In the genomic region with DNA sequence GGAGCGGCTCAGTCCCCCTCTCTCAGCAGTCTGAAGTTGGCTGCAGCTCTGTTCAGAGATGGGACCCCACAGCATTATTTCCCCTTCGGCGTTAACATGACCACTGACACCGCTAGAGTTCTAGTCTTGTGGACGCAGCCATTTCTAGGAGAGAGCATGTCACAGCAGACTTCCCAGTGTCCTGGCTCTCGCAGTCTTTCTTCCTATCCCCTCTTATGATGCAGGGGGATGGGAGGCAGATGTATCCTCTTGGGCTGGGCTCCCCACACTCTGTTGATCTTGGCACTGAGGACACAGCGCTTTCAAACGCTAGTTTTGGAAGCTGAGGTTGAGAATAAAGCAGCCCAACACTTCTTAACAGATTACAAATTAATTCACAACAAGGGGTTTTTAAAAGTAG, we compare ENCODE assay signal across 25 mouse cellular contexts. TPM values are rescaled to one million over a fixed set of nuclear protein-coding genes. Genes with fewer than 3 reads are reported as not detected.
"Had no signal": no experiment of that assay in that cellular context is flagged by ENCODE, and none has a peak within 500 bp of the region (broad histone marks: within the 10 kb centered on the region; RNA-seq: fewer than 3 reads in every experiment).

No protein-coding gene starts in this region.

- DNase-seq: gastrocnemius, postnatal 14 days; gastrocnemius, postnatal 36 days; heart, adult 18-20 months; heart, postnatal 14 days; heart, postnatal 36 days; kidney, adult 11 months; kidney, adult 8-10 months; kidney, postnatal 14 days; layer of hippocampus, adult 9-11 months; layer of hippocampus, postnatal 36 days; left cerebral cortex, postnatal 4 days had no signal

- H3K9ac ChIP-seq: heart, embryonic 12.5 days; hindbrain, embryonic 13.5 days; hindbrain, embryonic 15.5 days; limb, embryonic 13.5 days; limb, embryonic 15.5 days; liver, embryonic 12.5 days; liver, embryonic 14.5 days had no signal

- H3K27me3 ChIP-seq: heart, embryonic 12.5 days; hindbrain, embryonic 13.5 days; hindbrain, embryonic 15.5 days; limb, embryonic 13.5 days; limb, embryonic 15.5 days; liver, embryonic 12.5 days had no signal

- H3K4me1 ChIP-seq: heart, embryonic 10.5 days; heart, embryonic 12.5 days; hindbrain, embryonic 13.5 days; hindbrain, embryonic 15.5 days; limb, embryonic 13.5 days; limb, embryonic 15.5 days; liver, embryonic 12.5 days had no signal

- H3K4me2 ChIP-seq: heart, embryonic 12.5 days; hindbrain, embryonic 13.5 days; hindbrain, embryonic 15.5 days; limb, embryonic 13.5 days; limb, embryonic 15.5 days; liver, embryonic 12.5 days had no signal

- H3K27ac ChIP-seq: heart, embryonic 10.5 days; hindbrain, embryonic 13.5 days; hindbrain, embryonic 15.5 days; hindbrain, postnatal 0 days; limb, embryonic 13.5 days; limb, embryonic 15.5 days; liver, embryonic 12.5 days; liver, embryonic 14.5 days had no signal

- H3K4me3 ChIP-seq: heart, embryonic 10.5 days; heart, embryonic 12.5 days; hindbrain, embryonic 13.5 days; hindbrain, embryonic 15.5 days; limb, embryonic 13.5 days; limb, embryonic 15.5 days; liver, embryonic 12.5 days had no signal

- H3K36me3 ChIP-seq: heart, embryonic 10.5 days; heart, embryonic 12.5 days; hindbrain, embryonic 13.5 days; hindbrain, embryonic 15.5 days; limb, embryonic 13.5 days; limb, embryonic 15.5 days; liver, embryonic 12.5 days had no signal

- ATAC-seq: hindbrain, postnatal 0 days; intestine, embryonic 16.5 days; liver, embryonic 12.5 days had no signal

- H3K9me3 ChIP-seq: heart, embryonic 10.5 days; heart, embryonic 12.5 days; hindbrain, embryonic 13.5 days; hindbrain, embryonic 15.5 days; limb, embryonic 13.5 days; limb, embryonic 15.5 days; liver, embryonic 12.5 days had no signal

RNA-seq across cellular contexts. Expression of a gene that starts 24.0 kb away (rescaled TPM):
- total RNA-seq: hematopoietic stem cell, adult 5-6 weeks had no signal
- polyA plus RNA-seq: hindbrain, embryonic 11.5 days; hindbrain, embryonic 15.5 days; kidney, embryonic 14.5 days; limb, embryonic 11.5 days; liver, embryonic 12.5 days had no signal
